Mouse (Mus musculus) frontal cortex, postnatal 36 days (tissue): Measurements from ENCODE around the gene Rbm34.
A peak's percentile ranks its signal among the peaks of the same experiment; 100 is the strongest.
"Not testable (repeated sequence)": the region's sequence is repeated elsewhere in the genome, so short reads cannot be mapped to it uniquely, and the experiment has no call there.

ENCODE experiments used
- DNase-seq, 2 experiments: peaks; one replicate each; pipeline ENCODE4 v3.0.0; 2022; ENCODE audit warnings: low spot score in 2 of 2

The Rbm34 gene

GRCm38 (mm10) chr8:126970579-126971313, at the start of gene Rbm34:
Rbm34 (minus strand) TSS chr8:126971071.
- peak; percentile 94 to 95 for DNase-seq

DNA sequence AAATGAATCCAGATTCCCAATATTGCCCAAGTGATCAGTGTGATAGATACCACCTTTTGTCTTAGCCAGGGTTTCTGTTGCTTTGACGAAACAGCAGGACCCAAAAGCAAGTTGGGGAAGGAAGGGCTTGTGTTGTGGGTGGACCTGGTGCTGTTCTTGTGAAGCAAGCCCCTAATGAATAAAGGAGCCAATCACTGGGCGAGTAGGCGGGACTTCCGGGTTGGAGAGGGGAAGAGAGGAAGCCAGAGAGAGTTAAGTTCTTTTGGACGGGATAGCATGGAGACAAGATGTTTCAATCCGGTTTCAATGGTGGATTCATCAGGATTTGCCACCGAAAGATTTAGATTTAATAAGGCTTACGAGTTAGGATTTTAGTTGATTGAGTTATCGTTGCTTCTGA, 40.8 kb upstream of the Rbm34 start:
- DNase-seq, result no peak

GRCm38 (mm10) chr8:126994506-126994905, 23.6 kb upstream of the Rbm34 start:
- no peak for DNase-seq

GRCm38 (mm10) chr8:126989363-126990153, 18.7 kb upstream of the Rbm34 start:
- DNase-seq, result no peak

GRCm38 (mm10) chr8:126988346-126989006, 17.6 kb upstream of the Rbm34 start:
- no peak for DNase-seq

GRCm38 (mm10) chr8:126986495-126986894, 15.6 kb upstream of the Rbm34 start:
- peak; percentile 67 to 89 for DNase-seq

DNA sequence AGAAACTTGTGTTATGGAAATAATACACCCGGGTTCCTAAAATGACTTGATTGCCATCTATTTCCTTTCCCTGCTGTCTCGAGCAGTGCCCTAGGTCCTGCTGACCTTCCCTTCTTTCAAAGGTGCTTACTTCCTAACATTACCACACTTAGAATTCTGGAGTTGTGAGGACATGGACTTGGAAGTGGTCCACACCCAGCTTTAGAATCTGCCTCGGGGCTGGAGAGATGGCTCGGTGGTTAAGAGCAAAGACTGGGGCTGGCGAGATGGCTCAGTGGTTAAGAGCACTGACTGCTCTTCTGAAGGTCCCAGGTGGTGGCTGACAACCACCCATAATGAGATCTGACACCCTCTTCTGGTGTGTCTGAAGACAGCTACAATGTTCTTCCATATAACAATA, 9.2 kb upstream of the Rbm34 start:
- no peak for DNase-seq

DNA sequence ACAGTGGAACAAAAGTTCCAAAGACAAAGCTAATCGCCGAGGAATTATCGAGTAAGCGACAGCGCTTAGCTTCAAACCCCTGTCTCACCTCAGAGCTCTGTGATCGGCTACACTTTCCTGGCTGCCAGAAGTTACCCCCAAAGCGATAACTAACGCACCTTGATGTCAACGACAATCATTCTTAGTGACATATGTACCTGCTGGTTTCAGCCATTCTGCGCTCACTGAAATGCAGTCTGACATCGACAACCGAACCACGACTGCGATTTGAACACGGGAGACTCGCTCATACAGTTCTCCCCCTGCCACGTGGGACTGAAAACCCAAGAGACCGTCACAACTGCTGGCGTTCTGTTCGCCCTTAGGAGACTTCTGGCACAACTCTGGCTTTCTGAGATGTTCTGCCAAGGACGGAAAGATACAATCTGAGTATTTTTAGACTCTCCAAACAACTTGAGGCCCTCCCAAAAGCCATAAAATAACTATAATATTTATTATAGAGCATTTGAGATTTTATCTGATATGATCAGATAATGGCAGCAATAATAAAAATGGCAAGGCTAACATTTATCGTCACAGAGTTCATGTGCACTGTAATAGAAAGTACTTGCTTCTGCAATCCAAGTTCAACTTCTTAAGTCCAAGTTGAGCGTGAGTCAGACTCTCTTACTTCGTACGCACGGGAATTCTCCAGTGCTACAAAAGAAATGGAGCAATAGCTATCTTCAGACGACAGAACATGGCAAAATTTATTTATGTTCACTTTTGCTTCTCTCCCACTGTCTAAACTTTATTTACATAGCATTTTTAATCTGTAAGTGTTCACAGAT, 8.4 kb upstream of the Rbm34 start:
- DNase-seq, result no peak

GRCm38 (mm10) chr8:126978535-126978934, 7.7 kb upstream of the Rbm34 start:
- not testable (repeated sequence) for DNase-seq

DNA sequence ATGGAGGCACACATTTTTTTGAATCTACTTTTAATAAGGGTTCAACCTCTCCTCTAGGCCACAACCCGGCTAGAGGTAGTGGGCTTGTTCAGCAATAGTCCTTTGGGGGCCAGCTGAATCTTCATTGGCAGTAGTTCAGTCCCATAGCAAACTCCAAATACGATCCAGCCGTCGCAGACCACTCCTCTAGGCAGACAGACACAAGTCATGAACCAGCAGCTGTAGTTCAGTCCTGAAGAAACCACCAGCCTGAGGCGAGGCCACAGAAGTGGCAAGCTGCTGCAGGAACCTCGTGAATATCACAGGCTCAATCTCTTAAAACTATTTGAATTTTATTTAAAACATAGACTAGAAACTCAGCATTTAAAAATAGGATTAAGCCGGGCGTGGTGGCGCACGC, 7.2 kb upstream of the Rbm34 start:
- DNase-seq, result no peak

- no peak for DNase-seq
Observed at GRCm38 (mm10) chr8:126976608-126977348, 5.9 kb upstream of the Rbm34 start.

DNA sequence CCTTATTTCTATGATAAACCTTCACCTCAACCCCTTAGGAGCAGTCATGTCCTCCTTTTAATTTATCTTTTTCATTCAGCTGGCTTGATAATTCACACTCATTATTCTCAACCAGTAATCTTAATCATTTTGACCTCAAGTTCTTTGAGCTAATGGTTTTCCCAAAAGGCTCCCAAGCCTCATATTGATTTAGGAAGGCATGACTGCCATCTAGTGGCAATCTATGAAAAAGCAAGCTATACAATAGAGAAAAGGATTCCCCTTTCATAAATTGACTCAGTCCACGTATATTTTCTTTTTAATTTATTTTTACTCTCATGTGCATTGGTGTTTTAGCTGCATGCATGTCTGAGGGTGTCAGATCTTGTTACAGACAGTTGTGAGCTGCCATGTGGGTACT, 4.8 kb upstream of the Rbm34 start:
- DNase-seq, result no peak

- no peak for DNase-seq
Observed at GRCm38 (mm10) chr8:126974511-126974910, 3.6 kb upstream of the Rbm34 start.

- no peak for DNase-seq
Observed at GRCm38 (mm10) chr8:126973686-126974265, 2.9 kb upstream of the Rbm34 start.

DNA sequence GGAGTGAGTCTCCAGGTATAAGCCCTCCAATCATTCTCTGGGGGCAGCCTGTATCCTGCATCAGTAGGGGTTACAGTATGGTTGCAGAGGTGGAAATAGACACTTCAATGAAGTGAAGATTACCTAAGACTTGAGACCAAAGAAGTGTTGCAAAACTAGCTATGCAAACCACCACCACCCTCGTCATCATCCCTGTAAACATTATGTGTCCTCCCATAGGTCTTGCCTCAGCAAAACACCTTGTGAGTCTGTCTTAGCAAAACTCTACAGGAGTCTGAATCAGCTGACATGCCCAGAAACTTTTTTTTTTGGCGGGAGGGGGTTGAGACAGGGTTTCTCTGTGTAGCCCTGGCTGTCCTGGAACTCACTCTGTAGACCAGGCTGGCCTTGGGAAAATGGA, 1.8 kb upstream of the Rbm34 start:
- no peak for DNase-seq

GRCm38 (mm10) chr8:126972102-126972501, 1.2 kb upstream of the Rbm34 start:
- no peak for DNase-seq

DNA sequence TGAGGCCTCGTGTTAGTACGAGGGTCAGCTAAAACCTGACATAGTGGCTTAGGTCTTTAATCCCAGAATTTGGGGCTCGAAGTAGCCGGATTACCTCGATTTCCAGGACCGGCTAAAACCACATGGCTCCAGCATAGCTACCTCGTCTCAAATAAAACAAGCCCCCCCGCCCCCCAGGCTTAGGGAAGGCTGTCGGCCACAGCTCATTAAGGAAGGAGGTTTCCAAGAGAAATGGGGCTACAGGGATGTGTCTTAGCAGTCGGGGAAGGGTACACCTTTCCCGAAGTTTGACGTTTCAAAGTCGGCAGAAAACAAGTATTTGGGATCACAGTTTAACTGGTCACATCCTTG, 418 bp upstream of the Rbm34 start:
- no peak for DNase-seq

GRCm38 (mm10) chr8:126969546-126969945, 1.3 kb downstream of the Rbm34 start:
- no peak for DNase-seq

- no peak for DNase-seq
Observed at GRCm38 (mm10) chr8:126968107-126968506, 2.8 kb downstream of the Rbm34 start.

- DNase-seq, result no peak
Observed at GRCm38 (mm10) chr8:126965246-126965645, 5.6 kb downstream of the Rbm34 start.

GRCm38 (mm10) chr8:126962871-126963270, 8.0 kb downstream of the Rbm34 start:
- DNase-seq, result no peak
